Mouse (Mus musculus) heart, postnatal 0 days (tissue): ENCODE data around the gene Gpr153. TPM values are rescaled to one million over a fixed set of nuclear protein-coding genes. Genes with fewer than 3 reads are reported as not detected.

Source experiments
- ATAC-seq: fragments of 200-750 bp; cut with Nextera tagmentation; 2 replicates; pipeline ENCODE4 v1.8.0; 2017; ENCODE audit warnings: low read depth, moderate number of reproducible peaks, moderate library complexity; ENCODE audit not compliant: insufficient read depth
- DNase-seq: peaks from one replicate; pipeline ENCODE4 v3.0.0-alpha.2; 2016; ENCODE audit warnings: low spot score
- H3K27ac ChIP-seq: fragments of 300-500 bp; sonication (generic); 2 replicates; pipeline ENCODE4 v1.5.1; 2014; ENCODE audit warnings: low read depth, mild to moderate bottlenecking
- H3K27me3 ChIP-seq: fragments of 300-500 bp; sonication (generic); 2 replicates; pipeline ENCODE4 v1.6.1; 2014; ENCODE audit warnings: low read length, mixed read lengths; ENCODE audit not compliant: control insufficient read depth, insufficient read depth
- H3K36me3 ChIP-seq: fragments of 300-500 bp; sonication (generic); replicated peaks from 2 replicates; pipeline ENCODE4 v1.6.1; 2014; ENCODE audit warnings: low read length, mixed read lengths; ENCODE audit not compliant: control insufficient read depth, insufficient read depth
- H3K4me1 ChIP-seq: fragments of 300-500 bp; sonication (generic); 2 replicates; pipeline ENCODE4 v1.6.1; 2014; ENCODE audit warnings: antibody characterized with exemption; ENCODE audit not compliant: control insufficient read depth, insufficient read depth
- H3K4me2 ChIP-seq: fragments of 300-500 bp; sonication (generic); 2 replicates; pipeline ENCODE4 v1.6.1; 2014; ENCODE audit warnings: low read depth, mild to moderate bottlenecking, low read length, moderate library complexity
- H3K4me3 ChIP-seq: fragments of 300-500 bp; sonication (generic); 2 replicates; pipeline ENCODE4 v1.5.1; 2014; ENCODE audit warnings: low read depth, low read length
- H3K9ac ChIP-seq: fragments of 300-500 bp; sonication (generic); replicated peaks from 2 replicates; pipeline ENCODE4 v1.6.1; 2014; ENCODE audit warnings: low read depth, low read length, mixed read lengths
- H3K9me3 ChIP-seq: fragments of 300-500 bp; sonication (generic); replicated peaks from 2 replicates; pipeline ENCODE4 v1.6.1; 2016; ENCODE audit warnings: low read length; ENCODE audit not compliant: control insufficient read depth
- CTCF ChIP-seq: IDR thresholded peaks from 2 replicates; pipeline ENCODE4 v1.5.1; 2016; ENCODE audit warnings: antibody characterized with exemption, control low read depth, low read depth
- EP300 ChIP-seq: IDR thresholded peaks from 2 replicates; pipeline ENCODE4 v1.6.1; 2016; ENCODE audit warnings: antibody characterized with exemption, low read depth
- WGBS: fragments of 180-500 bp; shearing (Covaris S2); extraction: QIAGEN DNeasy Blood & Tissue Kit; methylation state at CpG from one replicate; pipeline ENCODE4 v1.1.7; 2014; 5-methylcytosine and 5-hydroxymethylcytosine counted together
- polyA plus RNA-seq: library from polyadenylated mRNA; unstranded; fragments of >200 nt; fragmentation: Nextera tagmentation; extraction: Ambion mirVana; gene quantifications from 2 replicates; pipeline ENCODE4 v1.2.1, GENCODE M21; 2015
- total RNA-seq: library from RNA; depleted of rRNA; stranded (reverse); fragments of >200 nt; gene quantifications from 2 replicates; pipeline ENCODE4 v1.2.3, GENCODE M21; 2014; ENCODE audit warnings: low replicate concordance

Gene Gpr153
- total and polyA plus RNA-seq, 2 experiments from 2014 or later = 5.0 to 50.8 TPM

DNA sequence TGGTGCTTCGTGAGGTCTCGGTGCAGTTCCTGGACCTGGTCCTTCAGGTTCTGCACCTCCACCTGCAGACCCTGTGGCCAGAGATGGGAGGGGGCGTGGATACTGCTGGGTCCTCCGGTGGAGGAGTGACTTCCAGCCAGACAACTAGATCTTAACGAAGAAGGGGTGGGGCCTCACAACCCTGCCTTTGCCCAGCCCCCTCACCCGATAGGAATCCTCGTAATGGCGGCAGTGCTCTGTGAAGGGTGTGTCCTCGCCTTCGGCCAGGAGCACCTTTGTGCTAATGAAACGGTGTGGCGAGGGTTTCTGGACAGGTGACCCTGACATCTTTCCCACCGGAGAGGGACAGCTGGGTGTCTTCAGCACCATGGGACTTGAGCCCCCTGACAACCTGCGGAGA is 38.2 kb downstream of the Gpr153 start:
- H3K27me3 ChIP-seq = peaks cover 25% of the 10 kb centered on the region
- H3K36me3 ChIP-seq = peaks cover 39% of the 10 kb centered on the region
- WGBS = 39% methylated on average over 14 of the region's 14 CpGs
- no peak overlapping the region for H3K4me3 ChIP-seq
- H3K27ac ChIP-seq = no peak overlapping the region
- TF ChIP-seq CTCF (no peak), EP300 (no peak)
- H3K9ac ChIP-seq = no peak overlapping the region
- ATAC-seq (no peak), DNase-seq (no peak)
- H3K9me3 ChIP-seq = no peaks in the 10 kb centered on the region
- peaks cover 26% of the 10 kb centered on the region; the same call in 1 of the 2 replicates for H3K4me1 ChIP-seq
- no peak overlapping the region for H3K4me2 ChIP-seq

- Histone ChIP-seq H3K36me3 (peaks cover 30% of the 10 kb centered on the region), H3K27ac (no peak overlapping the region), H3K4me3 (peak overlapping the region; percentile 13), H3K9ac (no peak overlapping the region), H3K4me2 (peak overlapping the region; percentile 52), H3K4me1 (peaks cover 26% of the 10 kb centered on the region; the same call in 1 of the 2 replicates), H3K9me3 (no peaks in the 10 kb centered on the region), H3K27me3 (peaks cover 25% of the 10 kb centered on the region)
- TF ChIP-seq CTCF (no peak), EP300 (no peak)
- WGBS = 16% methylated on average over 29 of the region's 29 CpGs
- ATAC-seq (no peak), DNase-seq (no peak)
Measured at GRCm38 (mm10) chr4:152313211-152313632, 39.2 kb downstream of the Gpr153 start.

DNA sequence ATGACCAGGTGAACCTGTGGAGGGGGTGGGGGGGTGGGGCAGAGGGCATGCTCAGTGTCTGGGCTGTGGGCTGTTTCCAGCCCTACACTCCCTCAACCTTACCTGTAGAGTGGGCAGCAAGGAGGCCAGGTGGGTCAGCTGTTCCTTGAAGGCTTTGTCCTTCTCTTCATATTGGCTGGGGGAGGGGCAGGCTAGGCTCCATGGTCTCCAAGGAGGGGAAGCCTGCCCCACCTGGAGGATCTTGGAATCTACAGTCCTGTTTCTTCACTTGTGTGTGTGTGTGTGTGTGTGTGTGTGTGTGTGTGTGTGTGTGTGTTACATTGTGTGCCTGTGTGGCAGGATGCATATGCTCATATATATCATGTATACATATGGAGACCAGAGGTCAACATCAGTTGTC is 39.9 kb downstream of the Gpr153 start:
- TF ChIP-seq EP300 (no peak), CTCF (peak; percentile 36)
- no peak overlapping the region for H3K9ac ChIP-seq
- H3K36me3 ChIP-seq = peaks cover 24% of the 10 kb centered on the region
- H3K9me3 ChIP-seq = no peaks in the 10 kb centered on the region
- H3K4me2 ChIP-seq = no peak overlapping the region
- no peak overlapping the region; the same call in 1 of the 2 replicates for H3K4me3 ChIP-seq
- ATAC-seq (no peak), DNase-seq (no peak)
- peaks cover 25% of the 10 kb centered on the region for H3K27me3 ChIP-seq
- peaks cover 26% of the 10 kb centered on the region; the same call in 1 of the 2 replicates for H3K4me1 ChIP-seq
- no peak overlapping the region for H3K27ac ChIP-seq

DNA sequence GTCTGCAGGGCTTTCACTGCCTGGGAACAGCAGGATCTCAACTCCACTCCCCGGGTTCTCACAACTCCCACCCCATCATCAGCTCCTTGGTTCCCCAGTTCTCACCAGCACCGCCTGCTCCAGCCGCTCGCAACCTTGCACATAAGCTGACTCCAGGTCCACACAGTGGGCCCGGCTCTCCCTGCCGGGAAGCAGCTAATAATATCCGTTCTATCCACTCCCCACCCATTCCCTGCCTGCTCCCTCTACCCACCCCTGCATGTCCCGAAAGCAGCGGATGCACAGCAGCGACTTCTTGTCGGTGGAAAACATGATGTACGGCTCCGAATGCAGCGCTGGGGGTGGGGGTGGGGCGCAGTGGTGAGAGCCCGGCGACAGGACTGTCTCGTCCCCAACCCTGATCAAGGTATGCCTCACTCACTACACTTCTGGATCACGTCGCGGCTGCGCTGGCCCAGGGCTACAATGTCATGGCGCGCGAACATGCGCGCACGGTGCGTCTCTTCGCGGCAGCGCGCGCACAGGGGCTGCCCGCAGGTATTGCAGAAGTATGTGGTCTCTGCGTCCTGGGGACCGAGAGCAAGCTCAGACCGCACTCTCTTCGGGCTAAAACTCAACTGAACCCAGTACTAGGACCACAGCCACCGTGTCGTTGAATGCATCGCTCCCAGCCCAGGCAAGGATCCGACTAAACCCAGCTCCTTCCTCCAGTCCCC is 41.6 kb downstream of the Gpr153 start:
- Histone ChIP-seq H3K9me3 (no peaks in the 10 kb centered on the region), H3K4me2 (peak overlapping the region; percentile 76), H3K27ac (peak overlapping the region; percentile 99; the same call in 1 of the 2 replicates), H3K36me3 (peaks cover 14% of the 10 kb centered on the region), H3K27me3 (peaks cover 25% of the 10 kb centered on the region), H3K4me3 (peak overlapping the region; percentile 53), H3K4me1 (peaks cover 26% of the 10 kb centered on the region; the same call in 1 of the 2 replicates), H3K9ac (peak overlapping the region; percentile 30; the same call in 1 of the 2 replicates)
- WGBS = 2% methylated on average over 43 of the region's 43 CpGs
- TF ChIP-seq CTCF = no peak
- TF ChIP-seq EP300 = no peak
- ATAC-seq (no peak), DNase-seq (peak; percentile 43)

- Histone ChIP-seq H3K4me3 (peak overlapping the region; percentile 53), H3K4me1 (peaks cover 26% of the 10 kb centered on the region; the same call in 1 of the 2 replicates), H3K9me3 (no peaks in the 10 kb centered on the region), H3K4me2 (peak overlapping the region; percentile 76), H3K27me3 (peaks cover 21% of the 10 kb centered on the region), H3K9ac (peak overlapping the region; percentile 58), H3K36me3 (no peaks in the 10 kb centered on the region), H3K27ac (peak overlapping the region; percentile 99)
- peak; percentile 76; the same call in 1 of the 2 replicates for TF ChIP-seq EP300
- no peak for TF ChIP-seq CTCF
- ATAC-seq (peak; percentile 78), DNase-seq (peak; percentile 78)
- 40% methylated on average over 6 of the region's 6 CpGs for WGBS
Measured at GRCm38 (mm10) chr4:152317631-152318033, 43.6 kb downstream of the Gpr153 start.
